Mouse (Mus musculus) heart, embryonic 10.5 days (tissue): ENCODE data around the gene Rims1. TPM values are rescaled to one million over a fixed set of nuclear protein-coding genes. Genes with fewer than 3 reads are reported as not detected.

Experiments
- DNase-seq: peaks from one replicate; pipeline ENCODE4 v3.0.0-alpha.2; 2017; ENCODE audit warnings: low spot score
- H3K27ac ChIP-seq: fragments of 300-500 bp; sonication (generic); 2 replicates; pipeline ENCODE4 v1.5.1; 2016; ENCODE audit warnings: mild to moderate bottlenecking
- H3K27me3 ChIP-seq: fragments of 300-500 bp; sonication (generic); 2 replicates; pipeline ENCODE4 v1.6.1; 2016; ENCODE audit warnings: mild to moderate bottlenecking; ENCODE audit not compliant: poor library complexity, insufficient read depth, severe bottlenecking
- H3K36me3 ChIP-seq: fragments of 300-500 bp; sonication (generic); 2 replicates; pipeline ENCODE4 v1.6.1; 2016; ENCODE audit warnings: mild to moderate bottlenecking, moderate library complexity
- H3K4me1 ChIP-seq: fragments of 300-500 bp; sonication (generic); 2 replicates; pipeline ENCODE4 v1.6.1; 2016; ENCODE audit warnings: mild to moderate bottlenecking
- H3K4me3 ChIP-seq: fragments of 300-500 bp; sonication (generic); 2 replicates; pipeline ENCODE4 v1.5.1; 2016; ENCODE audit warnings: mild to moderate bottlenecking, moderate library complexity
- H3K9me3 ChIP-seq: fragments of 300-500 bp; sonication (generic); 2 replicates; pipeline ENCODE4 v1.6.1; 2016; ENCODE audit warnings: mild to moderate bottlenecking, moderate library complexity
- WGBS: fragments of 180-500 bp; shearing (Covaris S2); methylation state at CpG from one replicate; pipeline ENCODE4 v1.1.7; 2016; 5-methylcytosine and 5-hydroxymethylcytosine counted together
- polyA plus RNA-seq: library from polyadenylated mRNA; unstranded; fragments of >200 nt; fragmentation: Nextera tagmentation; extraction: Ambion mirVana; gene quantifications from 2 replicates; pipeline ENCODE4 v1.2.1, GENCODE M21; 2016

Gene Rims1
- polyA plus RNA-seq, 1 experiment from 2014 or later = 1.2 TPM

DNA sequence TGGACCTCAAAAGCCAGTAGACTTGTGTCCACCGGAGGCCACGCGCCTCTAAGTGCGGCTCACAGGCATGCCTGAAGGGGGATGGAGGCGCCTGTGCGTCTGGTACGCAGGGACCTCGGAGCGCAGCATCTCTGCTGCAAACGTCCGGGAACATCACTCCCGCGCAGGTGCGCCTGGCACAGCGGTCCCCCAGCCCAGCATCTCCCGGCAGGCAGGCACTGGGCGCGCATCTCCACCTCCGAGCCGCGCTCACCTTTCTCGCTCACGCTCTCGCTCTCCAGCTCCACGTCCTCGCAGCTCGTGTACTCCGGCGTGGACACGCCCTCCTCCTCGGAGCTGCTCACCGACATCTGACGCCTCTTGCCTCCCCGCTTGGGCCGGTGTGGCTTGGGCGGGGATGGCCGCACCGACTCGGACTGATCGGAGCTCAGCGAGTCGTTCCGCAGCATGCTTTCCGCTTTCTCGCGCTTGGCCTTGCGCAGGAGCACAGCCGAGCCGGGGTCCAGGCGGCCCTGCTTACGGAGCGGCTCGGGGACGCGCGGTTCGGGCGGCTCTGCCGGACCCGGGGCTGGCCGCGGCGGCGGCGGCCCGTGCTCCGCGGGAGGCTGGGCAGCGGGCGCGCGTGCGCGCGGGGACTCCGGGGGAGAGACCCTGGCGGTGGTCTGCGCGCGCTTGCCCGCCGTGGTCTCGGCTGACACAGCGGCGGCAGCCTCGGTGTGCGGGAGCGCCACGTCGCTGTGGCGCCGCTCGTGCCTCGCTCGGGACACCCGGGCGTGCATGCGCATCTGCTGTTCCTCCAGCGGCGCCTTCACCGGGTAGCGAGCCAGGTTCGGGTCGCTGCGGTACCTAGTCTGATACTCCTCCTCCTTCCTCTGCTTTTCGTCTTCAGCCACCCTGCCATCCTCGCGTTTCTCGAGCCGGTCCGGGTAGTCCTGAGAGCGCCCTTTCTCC is 272.4 kb downstream of the Rims1 start:
- no peaks in the 10 kb centered on the region for H3K9me3 ChIP-seq
- H3K36me3 ChIP-seq = no peaks in the 10 kb centered on the region
- H3K4me3 ChIP-seq = peak overlapping the region; percentile 77
- H3K27me3 ChIP-seq = peaks cover 57% of the 10 kb centered on the region
- DNase-seq = peak; percentile 78
- peak overlapping the region; percentile 65 for H3K27ac ChIP-seq
- no peaks in the 10 kb centered on the region; the same call in 1 of the 2 replicates for H3K4me1 ChIP-seq
- WGBS = under 1% methylated on average over 106 of the region's 112 CpGs

DNA sequence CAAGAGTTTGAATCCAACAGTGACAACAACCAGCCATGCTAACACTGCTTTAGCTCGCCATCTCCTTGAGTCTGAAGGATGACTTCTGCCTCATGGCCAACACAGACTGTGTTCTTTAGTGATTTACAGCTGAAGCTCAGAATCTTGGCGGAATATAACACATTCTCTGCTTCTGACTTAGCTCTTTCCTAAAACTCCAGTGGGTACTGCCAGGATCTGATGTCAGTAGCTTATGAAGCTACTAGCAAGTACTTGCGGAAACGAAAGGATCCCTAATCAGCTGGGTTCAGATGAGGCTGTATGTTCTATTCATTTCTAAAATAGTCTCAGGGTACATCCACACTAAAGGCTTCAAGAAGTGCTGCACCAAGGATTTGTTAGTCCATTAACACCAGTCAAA is 290.7 kb downstream of the Rims1 start:
- no peaks in the 10 kb centered on the region for H3K27me3 ChIP-seq
- no peaks in the 10 kb centered on the region for H3K9me3 ChIP-seq
- H3K27ac ChIP-seq = no peak overlapping the region
- 84% methylated on average over 4 of the region's 4 CpGs for WGBS
- DNase-seq = no peak
- H3K36me3 ChIP-seq = no peaks in the 10 kb centered on the region
- H3K4me3 ChIP-seq = no peak overlapping the region
- no peaks in the 10 kb centered on the region for H3K4me1 ChIP-seq

DNA sequence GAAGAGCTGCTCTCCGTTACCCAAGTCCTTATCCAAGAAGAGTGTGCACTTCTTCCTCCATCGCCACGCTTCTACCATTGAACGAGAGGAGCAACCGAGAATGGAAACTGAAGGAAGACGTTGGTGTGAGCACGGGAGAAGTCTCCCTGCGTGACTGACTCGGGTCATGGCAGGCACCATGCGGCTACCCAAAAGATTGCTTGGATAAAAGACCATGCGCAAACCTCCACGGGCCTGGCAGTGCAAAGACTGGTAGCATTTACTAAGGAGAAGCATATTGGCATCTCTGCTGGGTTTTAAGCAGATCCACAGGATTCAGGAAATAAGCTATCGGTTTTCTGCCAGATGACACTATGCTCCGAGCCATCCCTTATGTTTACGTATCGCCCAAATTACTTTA is 293.4 kb downstream of the Rims1 start:
- no peak for DNase-seq
- Histone ChIP-seq H3K4me3 (no peak overlapping the region), H3K36me3 (no peaks in the 10 kb centered on the region), H3K9me3 (no peaks in the 10 kb centered on the region), H3K27me3 (no peaks in the 10 kb centered on the region), H3K27ac (no peak overlapping the region), H3K4me1 (no peaks in the 10 kb centered on the region)
- 86% methylated on average over 16 of the region's 16 CpGs for WGBS

- no peaks in the 10 kb centered on the region for H3K9me3 ChIP-seq
- no peaks in the 10 kb centered on the region for H3K4me1 ChIP-seq
- no peaks in the 10 kb centered on the region for H3K27me3 ChIP-seq
- H3K36me3 ChIP-seq = no peaks in the 10 kb centered on the region
- WGBS = 81% methylated on average over 9 of the region's 9 CpGs
- no peak overlapping the region for H3K4me3 ChIP-seq
- no peak overlapping the region for H3K27ac ChIP-seq
- no peak for DNase-seq
These were observed 294.2 kb downstream of the Rims1 start for GRCm38 (mm10) chr1:22511614-22512013.

DNA sequence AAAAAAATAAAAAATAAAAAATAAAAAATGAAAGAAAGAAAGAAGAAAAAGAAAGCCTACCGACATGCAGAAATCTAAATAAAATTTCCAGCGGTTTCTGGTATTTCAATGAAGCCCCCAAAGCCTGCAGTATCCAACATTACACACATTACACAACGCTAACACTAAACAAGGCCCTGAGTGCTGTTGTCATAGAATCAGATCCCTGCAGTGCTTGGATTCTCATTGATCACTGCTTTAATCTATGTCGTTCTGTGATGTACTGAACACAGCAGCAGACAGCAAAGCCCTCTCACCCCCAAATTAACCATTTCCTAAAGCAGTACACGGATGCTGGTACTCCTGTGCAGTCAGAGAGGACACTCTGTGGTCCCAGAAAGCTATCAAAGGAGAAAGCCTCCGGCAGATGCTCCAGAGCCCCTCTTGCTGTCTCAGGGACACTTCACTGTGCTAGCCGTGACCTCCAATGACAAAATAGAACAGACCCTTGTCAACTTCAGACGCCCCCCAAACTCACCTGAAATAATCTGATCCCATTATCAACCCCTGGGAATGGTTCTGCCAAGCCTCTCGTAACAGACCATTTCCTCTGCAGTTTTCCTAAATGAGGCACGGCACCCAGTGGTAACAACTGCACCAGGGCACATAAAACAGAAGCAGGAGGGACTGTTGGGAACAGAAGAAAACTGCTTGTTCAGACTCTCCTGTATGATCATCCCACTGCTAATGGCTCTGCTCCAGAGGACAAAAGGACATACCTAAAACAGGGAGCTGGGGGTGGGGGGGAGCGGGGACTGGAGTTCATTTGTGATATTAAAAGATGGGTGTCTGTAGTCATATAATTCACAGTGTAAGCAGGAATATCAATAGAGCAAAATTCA is 296.8 kb downstream of the Rims1 start:
- Histone ChIP-seq H3K36me3 (no peaks in the 10 kb centered on the region), H3K27ac (no peak overlapping the region), H3K4me1 (no peaks in the 10 kb centered on the region), H3K4me3 (no peak overlapping the region), H3K27me3 (no peaks in the 10 kb centered on the region), H3K9me3 (no peaks in the 10 kb centered on the region)
- DNase-seq = no peak
- WGBS = 74% methylated on average over 11 of the region's 11 CpGs

- 43% methylated on average over 7 of the region's 7 CpGs for WGBS
These were observed 318.4 kb downstream of the Rims1 start for GRCm38 (mm10) chr1:22487270-22487864.

GRCm38 (mm10) chr1:22476220-22476619 is 329.6 kb downstream of the Rims1 start:
- Histone ChIP-seq H3K36me3 (no peaks in the 10 kb centered on the region), H3K9me3 (no peaks in the 10 kb centered on the region), H3K27ac (no peak overlapping the region), H3K4me1 (no peaks in the 10 kb centered on the region), H3K4me3 (no peak overlapping the region), H3K27me3 (no peaks in the 10 kb centered on the region)
- DNase-seq = no peak
- WGBS = 74% methylated on average over 2 of the region's 2 CpGs

More at GRCm38 (mm10) chr1:22487270-22487864, 318.4 kb downstream of the Rims1 start:
- Histone ChIP-seq H3K27ac (no peak overlapping the region), H3K9me3 (no peaks in the 10 kb centered on the region), H3K36me3 (no peaks in the 10 kb centered on the region), H3K4me1 (no peaks in the 10 kb centered on the region), H3K27me3 (no peaks in the 10 kb centered on the region), H3K4me3 (no peak overlapping the region)
- no peak for DNase-seq

GRCm38 (mm10) chr1:22467033-22467432 is 338.8 kb downstream of the Rims1 start:
- Histone ChIP-seq H3K27me3 (no peaks in the 10 kb centered on the region), H3K27ac (no peak overlapping the region), H3K4me3 (no peak overlapping the region), H3K36me3 (no peaks in the 10 kb centered on the region), H3K4me1 (no peaks in the 10 kb centered on the region), H3K9me3 (no peaks in the 10 kb centered on the region)
- WGBS = 79% methylated on average over 3 of the region's 3 CpGs
- DNase-seq = no peak

- H3K36me3 ChIP-seq = no peaks in the 10 kb centered on the region
- no peak for DNase-seq
- H3K27me3 ChIP-seq = no peaks in the 10 kb centered on the region
- no peak overlapping the region for H3K27ac ChIP-seq
- H3K4me1 ChIP-seq = no peaks in the 10 kb centered on the region
- 64% methylated on average over 2 of the region's 2 CpGs for WGBS
- H3K9me3 ChIP-seq = no peaks in the 10 kb centered on the region
- no peak overlapping the region for H3K4me3 ChIP-seq
These were observed 339.2 kb downstream of the Rims1 start for GRCm38 (mm10) chr1:22466597-22466996.

DNA sequence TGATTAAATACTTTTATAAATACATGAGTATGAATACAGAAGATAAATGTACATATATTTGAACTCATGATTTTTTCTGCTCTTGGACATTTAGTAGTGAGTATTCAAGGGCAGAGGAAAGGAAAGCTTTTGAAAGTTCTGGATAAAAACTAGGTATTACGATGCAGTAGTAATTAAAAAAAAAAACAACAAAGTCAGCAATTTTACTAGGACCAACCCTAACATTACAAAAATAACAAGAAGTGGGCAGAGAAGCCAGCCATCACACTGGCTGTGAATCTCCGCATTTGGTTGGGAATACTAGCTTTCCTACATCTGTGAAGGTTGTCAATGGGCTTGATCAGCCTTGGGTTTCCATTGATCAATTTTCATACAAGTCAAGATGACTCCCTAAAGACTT is 381.8 kb downstream of the Rims1 start:
- Histone ChIP-seq H3K27ac (no peak overlapping the region), H3K9me3 (no peaks in the 10 kb centered on the region), H3K4me1 (no peaks in the 10 kb centered on the region), H3K4me3 (no peak overlapping the region), H3K36me3 (no peaks in the 10 kb centered on the region), H3K27me3 (no peaks in the 10 kb centered on the region)
- no peak for DNase-seq
- WGBS = 84% methylated on average over 2 of the region's 2 CpGs

DNA sequence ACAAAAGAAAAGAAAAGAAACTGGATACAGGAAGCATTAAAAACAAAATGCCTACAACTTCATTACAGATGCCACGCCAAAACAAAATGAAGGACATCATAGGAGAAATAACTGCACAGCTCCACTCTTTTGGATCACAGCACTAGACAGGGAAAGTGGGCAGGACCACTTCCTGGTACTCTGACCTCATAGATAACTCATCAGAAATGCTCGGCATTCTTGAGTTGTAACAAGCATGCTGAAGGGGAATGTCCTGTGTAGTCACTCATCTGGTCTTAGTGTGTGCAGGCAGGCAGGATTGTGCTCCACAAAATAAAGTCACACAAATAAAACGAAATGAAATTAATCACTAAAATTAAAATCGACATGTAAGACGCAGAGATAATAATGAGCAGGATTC is 383.7 kb downstream of the Rims1 start:
- no peaks in the 10 kb centered on the region for H3K4me1 ChIP-seq
- 64% methylated on average over 5 of the region's 5 CpGs for WGBS
- no peak for DNase-seq
- no peak overlapping the region for H3K4me3 ChIP-seq
- H3K9me3 ChIP-seq = no peaks in the 10 kb centered on the region
- H3K36me3 ChIP-seq = no peaks in the 10 kb centered on the region
- H3K27me3 ChIP-seq = no peaks in the 10 kb centered on the region
- H3K27ac ChIP-seq = no peak overlapping the region

DNA sequence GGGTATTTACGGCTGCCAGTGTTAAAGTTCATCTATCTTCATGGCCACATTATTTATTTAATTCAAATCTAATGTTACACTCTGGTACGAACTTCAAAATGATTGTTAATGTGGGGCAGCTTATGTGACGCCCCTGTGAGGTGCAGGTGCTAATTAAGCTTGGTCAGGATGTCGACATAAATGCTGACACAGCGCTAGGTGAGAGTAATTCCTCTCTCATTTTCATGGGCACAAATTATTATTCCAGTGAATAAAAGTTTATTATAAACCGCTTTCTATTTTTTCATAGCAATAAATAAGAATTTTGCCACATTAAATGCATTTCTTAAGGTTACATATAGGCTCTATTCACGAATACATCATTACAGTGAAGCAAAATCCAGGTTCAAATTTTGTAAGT is 395.6 kb downstream of the Rims1 start:
- whole genome bisulfite sequencing = 85% methylated on average over 7 of the region's 7 CpGs
- Histone ChIP-seq H3K27me3 (no peaks in the 10 kb centered on the region), H3K4me3 (no peak overlapping the region), H3K27ac (no peak overlapping the region), H3K36me3 (no peaks in the 10 kb centered on the region), H3K9me3 (no peaks in the 10 kb centered on the region), H3K4me1 (no peaks in the 10 kb centered on the region)
- no peak for DNase-seq

DNA sequence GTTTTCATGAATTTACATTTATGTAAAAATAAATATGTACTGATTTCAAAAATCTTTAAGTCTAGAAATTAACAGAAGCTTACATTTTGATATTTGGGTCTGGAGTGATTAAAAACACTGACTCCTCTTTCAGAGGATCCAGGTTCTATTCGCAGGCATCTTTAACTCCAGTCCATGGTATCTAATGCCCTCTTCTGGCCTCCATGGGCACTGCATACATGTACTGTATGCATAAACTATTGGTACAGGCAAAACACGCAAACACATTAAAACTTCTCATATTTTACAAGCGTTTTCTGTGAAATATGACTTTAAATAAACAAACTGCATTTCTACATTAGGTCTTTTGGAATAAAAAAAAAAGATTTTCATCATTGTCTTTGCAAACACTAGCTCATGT is 419.4 kb downstream of the Rims1 start:
- Histone ChIP-seq H3K4me3 (no peak overlapping the region), H3K27me3 (no peaks in the 10 kb centered on the region), H3K4me1 (no peaks in the 10 kb centered on the region), H3K9me3 (no peaks in the 10 kb centered on the region), H3K36me3 (no peaks in the 10 kb centered on the region), H3K27ac (no peak overlapping the region)
- WGBS = 67% methylated on average over 3 of the region's 3 CpGs
- DNase-seq = no peak
